Mouse (Mus musculus): Measurements from ENCODE around the gene Slc4a10. TPM values are rescaled to one million over a fixed set of nuclear protein-coding genes. Genes with fewer than 3 reads are reported as not detected.
A peak's percentile ranks its signal among the peaks of the same experiment; 100 is the strongest.
"Not testable (repeated sequence)": the region's sequence is repeated elsewhere in the genome, so short reads cannot be mapped to it uniquely, and the experiment has no call there.

The Slc4a10 gene
- polyA plus RNA-seq (2012; rRNA removed) (0.01 TPM in 1 of 2 replicates, not detected in the other), polyA plus RNA-seq (2014; fragmentation: Nextera tagmentation; extraction: Ambion mirVana) (not detected in 2 replicates)

DNA sequence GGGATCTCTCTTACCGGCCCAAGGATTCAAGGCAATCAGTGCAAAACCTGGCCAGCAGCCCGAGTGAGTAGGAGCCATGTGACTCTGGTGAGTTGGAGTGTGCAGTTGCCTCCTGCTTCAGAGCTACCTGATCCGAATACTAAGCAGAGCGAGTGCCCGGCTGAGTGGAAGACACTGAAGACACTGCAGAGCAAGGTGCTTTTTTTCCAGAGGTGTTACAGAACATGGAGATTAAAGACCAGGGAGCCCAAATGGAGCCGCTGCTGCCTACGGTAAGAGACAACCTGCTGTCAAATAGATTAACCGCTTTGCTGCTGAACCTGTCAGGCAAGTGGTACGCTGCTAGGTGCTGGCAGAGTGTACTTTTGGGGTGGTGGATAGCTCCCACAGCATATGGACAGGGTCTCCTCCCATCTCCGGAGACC lies at the start of gene Slc4a10:
Gene Slc4a10 (plus strand): TSS at position 42 of the 425 bp plus-strand sequence.
- DNase-seq (ENCODE audit: low read depth in 3 of 3, low spot score in 3 of 3) = no peak
- peak within 1 kb of the TSS; percentile 23; the same call in 1 of the 2 replicates for H3K4me2 ChIP-seq (ENCODE audit: low read depth)
- WGBS (ENCODE audit: insufficient replicate concordance) = 18% methylated on average over 10 of the region's 10 CpGs
- no peaks in the 10 kb centered on the region for H3K9me3 ChIP-seq (ENCODE audit: control insufficient read depth, low read length)
- no peak within 1 kb of the TSS for H3K27ac ChIP-seq
- H3K4me1 ChIP-seq (replicated peaks; ENCODE audit: control insufficient read depth in 2 of 2, insufficient read depth in 2 of 2, low read length in 1 of 2) = no peaks in the 10 kb centered on the region; a peak in 1 of 4 replicates
- TF ChIP-seq EP300 (IDR thresholded peaks at IDR 0.05; ENCODE audit: low read depth) = no peak
- no peak for TF ChIP-seq CTCF (IDR thresholded peaks at IDR 0.05; ENCODE audit: low read depth)
- peak within 1 kb of the TSS in 1 of 2 experiments; percentile 35; a peak in 1 of 4 replicates for H3K4me3 ChIP-seq (ENCODE audit: insufficient read depth in 1 of 2, low read depth in 2 of 2, low read length in 2 of 2)
- no peaks in the 10 kb centered on the region for H3K36me3 ChIP-seq (replicated peaks; ENCODE audit: control insufficient read depth, insufficient read depth, low read depth)
- no peak for ATAC-seq (ENCODE audit: insufficient read depth)
- no peaks in the 10 kb centered on the region for H3K27me3 ChIP-seq (ENCODE audit: control insufficient read depth, insufficient read depth, low read length)
- no peak within 1 kb of the TSS for H3K9ac ChIP-seq (replicated peaks)

GRCm38 (mm10) chr2:62001251-62001650 lies 45.0 kb upstream of the Slc4a10 start:
- 57% methylated on average over 6 of the region's 6 CpGs for WGBS (ENCODE audit: insufficient replicate concordance)
- not testable (repeated sequence) for ATAC-seq (ENCODE audit: insufficient read depth); H3K36me3 ChIP-seq (replicated peaks; ENCODE audit: control insufficient read depth, insufficient read depth, low read depth); H3K27ac ChIP-seq; H3K27me3 ChIP-seq (ENCODE audit: control insufficient read depth, insufficient read depth, low read length); H3K9ac ChIP-seq (replicated peaks); H3K4me3 ChIP-seq (ENCODE audit: insufficient read depth in 1 of 2, low read depth in 2 of 2, low read length in 2 of 2); H3K4me1 ChIP-seq (replicated peaks; ENCODE audit: control insufficient read depth in 2 of 2, insufficient read depth in 2 of 2, low read length in 1 of 2); H3K9me3 ChIP-seq (ENCODE audit: control insufficient read depth, low read length); DNase-seq (ENCODE audit: low read depth in 3 of 3, low spot score in 3 of 3); H3K4me2 ChIP-seq (ENCODE audit: low read depth)

- H3K27me3 ChIP-seq (ENCODE audit: control insufficient read depth, insufficient read depth, low read length) = no peaks in the 10 kb centered on the region
- ATAC-seq (ENCODE audit: insufficient read depth) (no peak), DNase-seq (ENCODE audit: low read depth in 3 of 3, low spot score in 3 of 3) (no peak)
- H3K9ac ChIP-seq (replicated peaks) = no peak overlapping the region
- H3K27ac ChIP-seq = no peak overlapping the region
- no peak overlapping the region for H3K4me2 ChIP-seq (ENCODE audit: low read depth)
- no peaks in the 10 kb centered on the region for H3K4me1 ChIP-seq (replicated peaks; ENCODE audit: control insufficient read depth in 2 of 2, insufficient read depth in 2 of 2, low read length in 1 of 2)
- H3K9me3 ChIP-seq (ENCODE audit: control insufficient read depth, low read length) = no peaks in the 10 kb centered on the region
- WGBS (ENCODE audit: insufficient replicate concordance) = 61% methylated on average over 3 of the region's 3 CpGs
- TF ChIP-seq EP300 (IDR thresholded peaks at IDR 0.05; ENCODE audit: low read depth) = no peak
- TF ChIP-seq CTCF (IDR thresholded peaks at IDR 0.05; ENCODE audit: low read depth) = no peak
- no peak overlapping the region for H3K4me3 ChIP-seq (ENCODE audit: insufficient read depth in 1 of 2, low read depth in 2 of 2, low read length in 2 of 2)
- H3K36me3 ChIP-seq (replicated peaks; ENCODE audit: control insufficient read depth, insufficient read depth, low read depth) = no peaks in the 10 kb centered on the region
Observed at GRCm38 (mm10) chr2:62018209-62018608, 28.1 kb upstream of the Slc4a10 start.

- ATAC-seq (ENCODE audit: insufficient read depth) (no peak), DNase-seq (ENCODE audit: low read depth in 3 of 3, low spot score in 3 of 3) (no peak)
- Histone ChIP-seq H3K4me2 (ENCODE audit: low read depth) (peak overlapping the region; percentile 23; the same call in 1 of the 2 replicates), H3K9ac (replicated peaks) (no peak overlapping the region), H3K27ac (no peak overlapping the region), H3K4me3 (ENCODE audit: insufficient read depth in 1 of 2, low read depth in 2 of 2, low read length in 2 of 2) (peak overlapping the region in 1 of 2 experiments; percentile 35; a peak in 2 of 4 replicates), H3K9me3 (ENCODE audit: control insufficient read depth, low read length) (no peaks in the 10 kb centered on the region), H3K36me3 (replicated peaks; ENCODE audit: control insufficient read depth, insufficient read depth, low read depth) (no peaks in the 10 kb centered on the region), H3K4me1 (replicated peaks; ENCODE audit: control insufficient read depth in 2 of 2, insufficient read depth in 2 of 2, low read length in 1 of 2) (no peaks in the 10 kb centered on the region; a peak in 1 of 4 replicates), H3K27me3 (ENCODE audit: control insufficient read depth, insufficient read depth, low read length) (no peaks in the 10 kb centered on the region)
- 11% methylated on average over 10 of the region's 10 CpGs for WGBS (ENCODE audit: insufficient replicate concordance)
- no peak for TF ChIP-seq CTCF (IDR thresholded peaks at IDR 0.05; ENCODE audit: low read depth)
- no peak for TF ChIP-seq EP300 (IDR thresholded peaks at IDR 0.05; ENCODE audit: low read depth)
Observed at GRCm38 (mm10) chr2:62046861-62047503, 720 bp downstream of the Slc4a10 start.

GRCm38 (mm10) chr2:62047504-62048005 lies 1.3 kb downstream of the Slc4a10 start:
- no peak for DNase-seq (ENCODE audit: low read depth in 3 of 3, low spot score in 3 of 3)

More at GRCm38 (mm10) chr2:62047504-62048005, 1.3 kb downstream of the Slc4a10 start:
- no peak overlapping the region for H3K9ac ChIP-seq (replicated peaks)
- H3K4me1 ChIP-seq (replicated peaks; ENCODE audit: control insufficient read depth in 2 of 2, insufficient read depth in 2 of 2, low read length in 1 of 2) = no peaks in the 10 kb centered on the region; a peak in 1 of 4 replicates
- no peak overlapping the region for H3K27ac ChIP-seq
- peak overlapping the region; percentile 23 for H3K4me2 ChIP-seq (ENCODE audit: low read depth)
- no peaks in the 10 kb centered on the region for H3K9me3 ChIP-seq (ENCODE audit: control insufficient read depth, low read length)
- ATAC-seq (ENCODE audit: insufficient read depth) = no peak
- WGBS (ENCODE audit: insufficient replicate concordance) = under 1% methylated on average over 14 of the region's 14 CpGs
- peak overlapping the region in 1 of 2 experiments; percentile 35; a peak in 2 of 4 replicates for H3K4me3 ChIP-seq (ENCODE audit: insufficient read depth in 1 of 2, low read depth in 2 of 2, low read length in 2 of 2)
- no peaks in the 10 kb centered on the region for H3K36me3 ChIP-seq (replicated peaks; ENCODE audit: control insufficient read depth, insufficient read depth, low read depth)
- no peak for TF ChIP-seq CTCF (IDR thresholded peaks at IDR 0.05; ENCODE audit: low read depth)
- TF ChIP-seq EP300 (IDR thresholded peaks at IDR 0.05; ENCODE audit: low read depth) = no peak
- H3K27me3 ChIP-seq (ENCODE audit: control insufficient read depth, insufficient read depth, low read length) = no peaks in the 10 kb centered on the region
